Mouse (Mus musculus): ENCODE measurements around the gene Saysd1.

DNA sequence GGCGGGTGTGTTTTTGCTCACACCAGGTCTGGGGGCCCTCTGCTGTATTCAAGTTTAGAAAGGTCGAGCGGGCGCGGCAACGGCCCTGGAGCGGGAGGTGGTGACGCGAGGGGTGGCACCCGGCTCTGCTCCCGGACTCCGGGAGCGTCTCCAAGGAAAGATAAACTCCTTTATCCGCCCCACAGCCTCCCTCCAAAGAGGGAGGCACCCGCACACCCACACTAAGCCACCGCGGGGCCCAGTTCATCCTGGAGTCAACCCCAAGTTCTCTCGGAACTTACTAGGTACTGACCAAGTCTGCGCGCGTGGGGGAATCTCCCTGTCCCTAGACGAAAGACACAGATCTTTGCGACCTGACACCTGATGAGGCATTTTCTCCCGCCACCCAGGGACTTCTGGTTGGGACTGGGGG, 42.4 kb upstream of the Saysd1 start:
- TF ChIP-seq CTCF (IDR thresholded peaks at IDR 0.05) (no peak), EP300 (IDR thresholded peaks at IDR 0.05) (no peak)

Data from lung, postnatal 0 days (tissue).